Mouse (Mus musculus) embryonic facial prominence, embryonic 10.5 days (tissue): ENCODE results near the gene Zscan26. TPM values are rescaled to one million over a fixed set of nuclear protein-coding genes. Genes with fewer than 3 reads are reported as not detected.
A peak's percentile ranks its signal among the peaks of the same experiment; 100 is the strongest.

ENCODE experiments used
- DNase-seq: peaks from one replicate; pipeline ENCODE4 v3.0.0-alpha.2; 2017; ENCODE audit warnings: low spot score
- H3K27ac ChIP-seq: fragments of 300-500 bp; sonication (generic); replicated peaks from 2 replicates; pipeline ENCODE4 v1.5.1; 2016; ENCODE audit warnings: mild to moderate bottlenecking
- H3K27me3 ChIP-seq: fragments of 300-500 bp; sonication (generic); replicated peaks from 2 replicates; pipeline ENCODE4 v1.6.1; 2016; ENCODE audit warnings: low read depth, mild to moderate bottlenecking; ENCODE audit not compliant: poor library complexity, severe bottlenecking
- H3K36me3 ChIP-seq: fragments of 300-500 bp; sonication (generic); replicated peaks from 2 replicates; pipeline ENCODE4 v1.6.1; 2016; ENCODE audit warnings: mild to moderate bottlenecking, moderate library complexity
- H3K4me1 ChIP-seq: fragments of 300-500 bp; sonication (generic); 2 replicates; pipeline ENCODE4 v1.6.1; 2016
- H3K4me3 ChIP-seq: fragments of 300-500 bp; sonication (generic); 2 replicates; pipeline ENCODE4 v1.5.1; 2016; ENCODE audit warnings: mild to moderate bottlenecking, moderate library complexity
- H3K9me3 ChIP-seq: fragments of 300-500 bp; sonication (generic); 2 replicates; pipeline ENCODE4 v1.6.1; 2016; ENCODE audit warnings: mild to moderate bottlenecking
- WGBS: fragments of 180-500 bp; shearing (Covaris S2); methylation state at CpG from one replicate; pipeline ENCODE4 v1.1.7; 2016; 5-methylcytosine and 5-hydroxymethylcytosine counted together
- polyA plus RNA-seq: library from polyadenylated mRNA; unstranded; fragments of >200 nt; fragmentation: Nextera tagmentation; extraction: Ambion mirVana; gene quantifications from 2 replicates; pipeline ENCODE4 v1.2.1, GENCODE M21; 2016

The Zscan26 gene
- polyA plus RNA-seq, 1 experiment from 2014 or later = 29.4 TPM

DNA sequence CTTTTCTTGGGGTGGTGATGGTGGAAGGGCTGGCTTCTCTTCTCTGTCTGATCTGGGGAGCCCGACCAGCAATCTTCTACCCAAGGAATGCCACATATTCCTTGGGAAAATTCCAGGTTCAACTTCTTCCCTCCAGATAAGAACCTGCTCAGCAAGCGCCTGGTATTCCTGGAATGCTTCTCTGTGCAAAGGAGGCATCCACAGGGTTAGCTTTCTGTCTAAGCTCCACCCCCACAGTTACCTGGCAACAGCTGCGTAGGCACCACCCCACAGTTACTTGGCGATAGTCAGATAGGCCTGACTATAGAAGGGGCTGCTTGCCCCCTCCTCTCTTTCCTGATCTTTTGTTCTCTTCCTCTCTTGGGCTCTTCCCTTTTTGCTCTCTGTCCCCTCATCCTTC lies 2.8 kb upstream of the Zscan26 start:
- H3K27ac ChIP-seq = no peak overlapping the region
- 14% methylated on average over 4 of the region's 4 CpGs for WGBS
- H3K27me3 ChIP-seq = peaks cover 8% of the 10 kb centered on the region; the same call in 1 of the 2 replicates
- peaks cover 14% of the 10 kb centered on the region for H3K4me1 ChIP-seq
- H3K4me3 ChIP-seq = 0 out of 2 replicates have a peak overlapping the region, but pooled peaks have one; percentile 11
- peaks cover 4% of the 10 kb centered on the region for H3K36me3 ChIP-seq
- no peaks in the 10 kb centered on the region for H3K9me3 ChIP-seq
- DNase-seq = peak; percentile 39

DNA sequence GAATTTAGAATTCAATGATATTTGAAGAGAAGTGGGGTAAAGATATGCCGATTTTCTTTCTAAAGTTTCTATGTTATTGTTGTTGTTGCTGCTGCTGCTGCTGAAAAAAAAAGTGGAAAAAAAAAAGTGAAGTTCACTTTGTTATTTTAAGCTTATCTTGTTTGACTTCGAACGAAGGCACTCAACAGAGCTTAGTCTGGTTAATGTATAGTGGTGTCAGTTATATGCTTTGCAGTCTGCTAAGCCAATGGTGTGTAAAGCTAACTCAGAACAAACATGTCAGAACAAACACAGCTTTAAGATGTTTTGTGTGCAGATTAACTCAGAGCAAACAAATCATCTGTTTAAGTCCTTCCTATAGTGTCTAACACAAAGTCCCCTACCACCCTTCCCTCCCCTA lies 603 bp upstream of the Zscan26 start:
- WGBS = 91% methylated on average over 3 of the region's 3 CpGs
- Histone ChIP-seq H3K4me3 (no peak overlapping the region; the same call in 1 of the 2 replicates), H3K27me3 (peaks cover 8% of the 10 kb centered on the region; the same call in 1 of the 2 replicates), H3K4me1 (peaks cover 14% of the 10 kb centered on the region), H3K36me3 (peaks cover 15% of the 10 kb centered on the region), H3K27ac (no peak overlapping the region), H3K9me3 (no peaks in the 10 kb centered on the region)
- no peak for DNase-seq

DNA sequence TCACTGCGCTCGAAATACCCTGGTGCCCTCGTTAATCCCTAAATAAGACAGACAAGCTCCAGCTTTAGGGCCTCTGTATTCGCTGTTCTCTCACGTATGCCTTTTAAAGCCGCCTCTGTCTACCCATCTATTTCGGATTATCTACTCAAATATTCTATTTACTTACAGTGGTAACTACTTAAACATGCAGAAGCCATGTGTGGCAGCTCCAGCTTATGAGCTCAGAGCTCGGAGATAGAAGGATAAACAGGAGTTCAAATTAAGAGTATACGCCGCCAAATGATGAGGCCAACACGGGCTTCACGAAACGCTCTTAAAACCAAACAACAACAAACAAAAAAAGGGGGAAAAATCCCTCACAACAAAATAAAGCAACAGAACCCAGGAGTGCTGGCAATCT lies 488 bp downstream of the Zscan26 start:
- peaks cover 8% of the 10 kb centered on the region; the same call in 1 of the 2 replicates for H3K27me3 ChIP-seq
- WGBS = 3% methylated on average over 13 of the region's 13 CpGs
- peaks cover 14% of the 10 kb centered on the region for H3K4me1 ChIP-seq
- H3K4me3 ChIP-seq = peak overlapping the region; percentile 84
- peaks cover 25% of the 10 kb centered on the region for H3K36me3 ChIP-seq
- DNase-seq = no peak
- H3K27ac ChIP-seq = peak overlapping the region; percentile 89
- no peaks in the 10 kb centered on the region for H3K9me3 ChIP-seq

DNA sequence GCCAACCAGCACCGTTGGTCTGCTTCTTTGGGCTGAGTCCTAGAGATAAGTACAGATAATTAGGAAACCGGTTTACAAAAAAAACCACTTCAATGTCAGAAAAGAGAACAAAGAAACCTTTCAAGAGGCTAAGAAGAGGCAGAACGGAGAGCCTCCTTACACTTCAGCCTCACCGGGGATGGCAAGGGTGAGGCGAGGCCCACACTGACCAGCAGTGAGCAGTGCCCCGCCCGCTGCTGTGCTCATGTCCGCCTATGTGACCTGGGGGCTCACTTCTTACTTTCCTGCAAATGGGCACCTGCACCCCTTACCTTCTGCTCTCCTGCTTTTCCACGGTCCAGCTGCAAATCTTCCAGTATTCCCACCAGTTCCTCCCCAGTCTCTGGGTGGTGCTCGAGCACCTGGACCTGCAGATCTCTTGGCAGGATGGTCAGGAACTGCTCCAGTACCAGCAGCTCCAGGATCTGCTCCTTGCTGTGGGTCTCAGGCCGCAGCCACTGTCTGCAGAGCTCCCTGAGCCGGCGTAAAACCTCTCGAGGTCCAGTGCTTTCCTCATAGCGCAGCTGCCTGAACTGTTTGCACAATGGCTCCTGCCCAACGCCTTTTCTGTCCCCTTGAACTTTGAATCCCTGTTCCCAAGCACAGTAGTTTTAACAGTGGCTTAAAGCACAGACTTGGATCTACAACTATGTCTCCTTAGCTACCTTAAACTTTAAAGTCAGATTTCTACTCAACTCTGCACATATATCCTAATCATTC lies 5.5 kb downstream of the Zscan26 start:
- no peak overlapping the region for H3K4me3 ChIP-seq
- H3K4me1 ChIP-seq = peaks cover 10% of the 10 kb centered on the region
- no peaks in the 10 kb centered on the region for H3K9me3 ChIP-seq
- H3K27me3 ChIP-seq = no peaks in the 10 kb centered on the region
- H3K27ac ChIP-seq = no peak overlapping the region
- DNase-seq = no peak
- peaks cover 75% of the 10 kb centered on the region for H3K36me3 ChIP-seq
- 74% methylated on average over 16 of the region's 16 CpGs for WGBS

DNA sequence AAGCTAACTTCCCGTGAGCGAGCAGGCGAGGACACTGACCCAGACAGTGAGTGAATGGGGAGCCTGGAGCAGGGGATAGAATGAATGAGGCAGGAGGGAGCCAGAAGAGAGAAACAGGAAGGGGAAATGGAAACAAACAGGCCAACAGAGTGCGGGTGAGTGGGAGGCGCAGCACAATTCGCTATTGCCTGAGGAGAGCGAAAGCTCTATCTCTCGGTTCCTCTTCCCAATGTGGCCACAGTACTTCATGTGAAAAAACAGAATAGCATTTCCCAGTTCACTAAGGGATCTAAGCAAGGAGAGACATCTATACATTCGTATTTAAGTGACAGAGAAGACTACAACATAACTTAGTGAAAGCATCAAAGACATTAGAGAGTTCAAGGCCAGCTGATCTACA lies 6.7 kb downstream of the Zscan26 start:
- Histone ChIP-seq H3K4me3 (no peak overlapping the region), H3K27ac (no peak overlapping the region), H3K27me3 (no peaks in the 10 kb centered on the region), H3K9me3 (no peaks in the 10 kb centered on the region), H3K36me3 (peaks cover 79% of the 10 kb centered on the region), H3K4me1 (no peaks in the 10 kb centered on the region)
- WGBS = 93% methylated on average over 9 of the region's 9 CpGs
- no peak for DNase-seq

DNA sequence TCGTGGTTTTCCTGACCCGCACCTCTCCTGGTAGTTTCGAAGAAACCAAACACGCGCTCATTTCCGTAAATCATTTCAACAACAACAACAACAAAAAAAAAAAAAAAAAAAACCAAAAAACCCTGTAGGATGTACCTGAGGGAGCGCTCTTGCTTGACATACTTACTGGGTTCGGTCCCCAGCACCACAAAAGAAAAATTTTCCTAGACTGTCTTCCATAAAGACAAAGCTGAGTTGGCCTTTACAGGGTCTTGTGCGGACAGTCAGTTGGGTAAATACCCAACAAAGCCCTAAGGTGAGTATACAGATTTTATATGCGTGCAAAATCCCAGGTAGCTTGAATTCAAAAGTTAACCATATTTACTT lies 12.3 kb downstream of the Zscan26 start:
- no peak for DNase-seq
- 13% methylated on average over 10 of the region's 10 CpGs for WGBS
- Histone ChIP-seq H3K4me3 (peak overlapping the region; percentile 65), H3K4me1 (peaks cover 9% of the 10 kb centered on the region), H3K27me3 (no peaks in the 10 kb centered on the region), H3K9me3 (no peaks in the 10 kb centered on the region), H3K27ac (peak overlapping the region; percentile 85), H3K36me3 (peaks cover 36% of the 10 kb centered on the region)

DNA sequence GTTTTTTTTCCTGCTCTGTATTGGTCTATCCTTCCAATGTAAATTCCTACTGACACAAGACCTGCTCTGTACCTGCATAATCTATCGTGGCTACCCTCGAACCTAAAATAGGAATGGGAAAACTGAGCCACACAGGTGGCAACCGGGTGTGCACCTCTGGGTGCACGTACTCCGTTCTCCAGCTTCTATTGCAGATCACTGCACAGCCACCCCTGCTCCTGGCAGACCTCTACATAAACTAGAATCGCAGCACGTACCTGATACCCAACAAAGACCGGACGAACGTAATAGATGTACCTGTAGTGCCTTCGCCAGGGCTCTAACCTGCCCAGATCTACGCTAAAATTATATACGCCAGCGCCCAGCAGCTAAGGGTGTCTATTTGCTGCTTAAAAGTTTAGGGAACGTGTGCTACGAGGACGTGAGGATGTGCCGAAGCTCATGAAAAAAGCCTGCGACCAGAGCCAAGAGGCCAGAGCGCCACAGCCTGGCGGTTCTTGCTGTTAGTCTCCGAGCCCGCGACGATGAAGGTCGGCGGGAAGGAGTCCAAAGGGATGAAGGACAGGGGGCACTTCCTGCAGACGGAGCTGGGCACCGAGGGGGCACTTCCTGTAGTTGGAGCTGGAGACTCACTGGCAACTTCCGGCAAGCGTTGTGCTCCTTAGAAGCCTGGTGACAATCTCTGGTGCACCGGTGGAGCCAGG lies 12.9 kb downstream of the Zscan26 start, which contains the start of gene Pgbd1:
TSS of gene Pgbd1 (minus strand) at position 556 of the 704 bp plus-strand sequence.
- no peaks in the 10 kb centered on the region for H3K9me3 ChIP-seq
- H3K36me3 ChIP-seq = peaks cover 30% of the 10 kb centered on the region
- DNase-seq = peak; percentile 86
- peak within 1 kb of the TSS; percentile 85 for H3K27ac ChIP-seq
- H3K27me3 ChIP-seq = no peaks in the 10 kb centered on the region
- WGBS = 2% methylated on average over 32 of the region's 32 CpGs
- H3K4me3 ChIP-seq = peak within 1 kb of the TSS; percentile 65
- H3K4me1 ChIP-seq = peaks cover 9% of the 10 kb centered on the region

DNA sequence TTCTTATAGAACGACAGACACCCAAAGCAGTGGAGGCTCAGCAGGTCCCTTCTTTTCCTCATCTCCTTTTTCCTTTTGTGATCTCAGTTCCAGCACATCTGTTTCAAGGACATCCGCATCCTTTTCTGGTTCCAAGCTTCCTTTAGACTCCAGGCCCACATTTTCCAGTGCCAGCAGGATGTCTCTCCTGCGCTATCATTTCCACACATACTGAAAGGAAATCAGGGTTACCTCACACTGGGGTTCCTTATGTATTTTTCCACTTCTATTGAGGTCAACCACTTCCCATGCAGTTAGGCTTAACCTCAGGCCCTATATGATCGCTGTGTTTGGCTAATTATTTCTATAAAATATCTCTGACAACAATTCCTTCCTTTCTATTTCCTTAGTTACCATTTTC lies 18.1 kb downstream of the Zscan26 start:
- WGBS = 90% methylated on average over 4 of the region's 4 CpGs
- DNase-seq = no peak
- Histone ChIP-seq H3K27ac (no peak overlapping the region), H3K9me3 (no peaks in the 10 kb centered on the region), H3K4me1 (peaks cover 4% of the 10 kb centered on the region), H3K4me3 (no peak overlapping the region), H3K36me3 (no peaks in the 10 kb centered on the region), H3K27me3 (no peaks in the 10 kb centered on the region)

DNA sequence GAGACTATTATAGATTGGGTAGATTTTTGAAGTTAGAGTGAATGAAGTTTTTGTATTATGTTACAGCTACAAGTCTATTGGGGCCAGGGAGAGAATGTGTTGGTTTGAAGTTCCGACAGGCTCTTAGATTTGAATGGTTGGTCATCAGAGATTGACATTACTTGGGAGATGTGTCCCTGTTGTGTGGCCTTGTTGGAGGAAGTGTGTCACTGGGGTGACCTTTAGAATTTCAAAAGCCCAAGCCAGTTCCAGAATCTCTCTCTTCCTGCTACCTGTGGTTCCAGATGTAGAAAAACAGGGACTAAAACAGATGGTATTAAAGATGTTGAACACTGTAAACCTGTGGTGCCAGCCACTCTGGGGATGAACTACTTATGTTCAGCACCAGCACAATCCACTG lies 25.9 kb downstream of the Zscan26 start:
- WGBS = 92% methylated on average over 1 of the region's 1 CpGs
- Histone ChIP-seq H3K4me1 (no peaks in the 10 kb centered on the region), H3K4me3 (no peak overlapping the region), H3K27ac (no peak overlapping the region), H3K27me3 (no peaks in the 10 kb centered on the region), H3K9me3 (no peaks in the 10 kb centered on the region), H3K36me3 (no peaks in the 10 kb centered on the region)
- DNase-seq = no peak

DNA sequence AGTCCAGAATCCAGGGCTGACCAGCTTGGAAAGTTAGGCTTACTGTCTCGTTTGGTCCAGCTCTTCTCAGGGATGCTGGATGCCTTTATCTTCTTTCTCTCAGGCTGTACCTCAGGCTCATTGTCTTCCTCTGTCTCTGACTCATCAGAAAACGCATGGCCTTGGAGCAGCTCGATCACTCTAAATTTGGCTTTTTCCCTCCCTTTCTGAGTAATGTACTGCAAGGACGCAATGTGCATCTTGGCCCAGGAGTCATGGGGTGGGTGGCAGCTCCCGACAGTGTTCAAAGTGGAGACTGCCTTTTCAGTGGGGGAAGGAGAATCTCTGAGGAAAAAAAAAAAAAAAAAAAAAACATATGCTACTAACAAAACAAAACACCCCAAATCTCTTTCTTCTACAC lies 30.2 kb downstream of the Zscan26 start:
- Histone ChIP-seq H3K27ac (no peak overlapping the region), H3K4me3 (no peak overlapping the region), H3K36me3 (no peaks in the 10 kb centered on the region), H3K9me3 (no peaks in the 10 kb centered on the region), H3K27me3 (no peaks in the 10 kb centered on the region), H3K4me1 (no peaks in the 10 kb centered on the region)
- WGBS = 63% methylated on average over 5 of the region's 5 CpGs
- DNase-seq = no peak

DNA sequence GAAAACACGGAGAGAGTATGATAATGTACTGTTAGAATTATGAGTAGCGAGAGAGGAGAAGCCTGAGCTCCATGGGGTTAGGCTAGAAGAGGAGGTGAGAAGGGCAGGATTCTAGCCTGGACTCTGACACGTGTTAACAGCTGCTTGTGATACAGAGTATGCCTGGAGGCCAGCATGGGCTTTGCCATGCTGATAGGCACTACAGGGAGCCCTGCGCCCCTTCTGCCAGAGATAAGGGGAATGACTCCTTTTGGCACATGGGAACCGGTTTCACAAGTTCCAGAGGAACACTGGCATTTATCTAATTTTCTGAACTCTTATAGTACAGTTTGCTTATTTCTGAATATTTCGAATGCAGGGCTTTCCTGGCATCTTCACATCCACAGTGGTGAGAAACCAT lies 34.7 kb downstream of the Zscan26 start:
- Histone ChIP-seq H3K9me3 (no peaks in the 10 kb centered on the region), H3K4me3 (no peak overlapping the region), H3K4me1 (no peaks in the 10 kb centered on the region), H3K27me3 (no peaks in the 10 kb centered on the region), H3K27ac (no peak overlapping the region), H3K36me3 (no peaks in the 10 kb centered on the region)
- 66% methylated on average over 6 of the region's 6 CpGs for WGBS
- no peak for DNase-seq

DNA sequence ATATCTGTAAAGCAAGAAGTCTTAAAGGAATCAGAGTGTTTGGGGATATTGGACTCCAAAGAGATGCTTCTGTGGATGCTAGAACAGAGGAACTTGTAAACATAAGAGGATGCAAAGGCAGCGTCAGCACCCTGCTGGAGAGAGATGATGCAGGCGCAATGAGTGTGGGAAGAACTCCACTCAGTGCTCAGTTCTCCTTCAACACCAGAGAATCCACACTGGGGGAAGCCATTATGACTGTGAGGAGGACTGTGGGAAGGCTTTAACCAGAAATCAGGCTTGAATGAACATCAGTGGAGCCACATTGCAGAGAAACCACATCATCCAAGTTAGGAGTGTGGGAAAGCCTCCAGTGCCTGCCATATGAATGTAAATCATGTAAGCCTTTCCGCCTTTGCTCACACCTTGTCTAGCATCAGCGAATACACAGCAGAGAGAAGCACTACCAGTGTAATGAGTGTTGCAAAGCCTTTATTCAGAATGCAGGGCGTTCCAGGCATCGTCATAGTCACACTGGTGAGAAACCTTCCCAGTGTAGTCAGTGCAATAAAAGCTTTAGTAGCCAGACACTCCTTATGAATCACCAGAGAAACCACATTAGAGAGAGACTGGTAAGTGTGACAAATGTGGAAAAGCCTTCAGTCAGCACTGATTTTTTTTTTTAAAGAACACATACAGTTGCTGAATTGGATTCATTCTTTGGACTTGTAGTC lies 36.1 kb downstream of the Zscan26 start:
- Histone ChIP-seq H3K27ac (no peak overlapping the region), H3K4me1 (no peaks in the 10 kb centered on the region), H3K36me3 (no peaks in the 10 kb centered on the region), H3K27me3 (no peaks in the 10 kb centered on the region), H3K4me3 (no peak overlapping the region), H3K9me3 (no peaks in the 10 kb centered on the region)
- no peak for DNase-seq
- 88% methylated on average over 6 of the region's 6 CpGs for WGBS
